Mouse (Mus musculus): ENCODE data around the gene Nrcam. TPM values are rescaled to one million over a fixed set of nuclear protein-coding genes. Genes with fewer than 3 reads are reported as not detected.

Gene Nrcam
- polyA plus RNA-seq, 1 experiment: 0.56 TPM

DNA sequence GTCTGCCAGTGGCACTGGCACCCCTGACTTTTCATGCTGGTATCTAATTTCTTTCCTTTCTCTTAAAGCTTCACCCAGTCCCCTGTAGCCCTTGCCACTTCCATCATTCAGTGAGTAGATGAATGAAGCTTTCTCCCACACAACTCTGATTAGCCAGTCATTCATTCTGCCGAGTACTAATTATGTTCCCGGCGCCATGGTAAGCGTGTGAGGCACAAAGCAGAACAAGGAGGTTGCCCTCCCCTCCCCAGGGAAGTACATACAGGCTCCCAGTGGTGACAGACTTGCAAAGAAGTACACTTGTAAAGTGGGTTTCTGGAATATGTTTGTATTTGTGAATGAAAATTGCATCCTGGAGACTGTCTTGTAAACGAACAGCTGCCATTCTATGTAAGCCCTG, 170.2 kb downstream of the Nrcam start:
- TF ChIP-seq POLR2A (IDR thresholded peaks at IDR 0.05; ENCODE audit: borderline replicate concordance, low read depth, low read length) (no peak), CTCF (IDR thresholded peaks at IDR 0.05; ENCODE audit: low read depth, low read length) (no peak)
- Histone ChIP-seq H3K4me3 (ENCODE audit: insufficient read depth, low read length) (no peak overlapping the region), H3K27ac (ENCODE audit: insufficient read depth, low read depth, low read length) (no peak overlapping the region), H3K4me1 (ENCODE audit: control insufficient read depth, insufficient read depth, low read length) (no peaks in the 10 kb centered on the region)

DNA sequence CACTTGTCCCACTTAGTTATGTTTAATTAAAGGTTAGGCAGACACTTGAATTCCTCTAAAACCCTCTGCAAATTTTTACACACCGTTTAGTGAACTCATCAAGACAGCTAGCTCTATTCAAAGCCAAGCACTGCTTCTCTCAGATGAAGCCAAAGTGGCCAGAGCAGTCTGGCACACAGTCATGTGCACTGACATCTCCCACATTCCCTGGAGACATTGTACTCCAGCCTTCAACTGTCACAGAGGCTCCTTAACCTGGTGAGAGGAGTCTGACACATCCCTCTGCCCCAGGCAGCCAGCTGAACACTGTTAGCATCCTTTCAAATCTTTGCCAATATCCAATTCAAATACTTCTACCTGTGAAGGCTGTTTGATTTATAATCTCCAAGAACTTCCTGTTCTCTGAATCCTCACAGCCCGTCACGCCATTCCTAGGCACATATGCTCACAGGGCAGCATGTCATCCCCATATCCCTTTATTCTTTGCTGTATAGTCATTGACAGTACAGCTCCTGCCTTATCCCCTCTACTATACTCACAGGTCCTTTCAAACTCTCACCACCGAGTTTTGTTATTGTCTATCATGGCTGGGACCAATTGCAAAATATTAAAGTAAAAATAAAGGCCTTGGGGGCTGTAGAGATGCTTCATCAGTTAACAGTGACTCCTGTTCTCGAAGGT, 173.3 kb downstream of the Nrcam start:
- Histone ChIP-seq H3K27ac (ENCODE audit: insufficient read depth, low read depth, low read length) (no peak overlapping the region), H3K4me3 (ENCODE audit: insufficient read depth, low read length) (no peak overlapping the region), H3K4me1 (ENCODE audit: control insufficient read depth, insufficient read depth, low read length) (no peaks in the 10 kb centered on the region)
- TF ChIP-seq CTCF (IDR thresholded peaks at IDR 0.05; ENCODE audit: low read depth, low read length) (no peak), POLR2A (IDR thresholded peaks at IDR 0.05; ENCODE audit: borderline replicate concordance, low read depth, low read length) (no peak)

DNA sequence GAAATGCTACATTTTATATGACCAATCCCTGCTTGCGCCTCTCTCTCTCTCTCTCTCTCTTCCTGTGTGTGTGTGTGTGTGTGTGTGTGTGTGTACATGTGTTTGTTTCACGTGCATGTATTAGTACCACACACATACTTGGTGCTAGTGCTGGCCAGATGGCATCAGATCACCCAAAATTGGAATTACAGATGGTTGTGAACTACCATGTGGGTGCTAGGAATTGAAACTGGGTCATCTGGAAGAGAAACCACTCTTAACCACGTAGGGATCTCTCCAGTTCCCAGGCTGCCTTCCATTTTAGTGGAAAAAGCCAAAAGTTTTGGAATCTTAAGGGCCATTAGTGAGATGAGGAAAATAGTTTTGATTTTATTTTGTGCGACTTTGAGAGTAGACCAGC, 175.1 kb downstream of the Nrcam start:
- no peak overlapping the region for H3K4me3 ChIP-seq (ENCODE audit: insufficient read depth, low read length)

DNA sequence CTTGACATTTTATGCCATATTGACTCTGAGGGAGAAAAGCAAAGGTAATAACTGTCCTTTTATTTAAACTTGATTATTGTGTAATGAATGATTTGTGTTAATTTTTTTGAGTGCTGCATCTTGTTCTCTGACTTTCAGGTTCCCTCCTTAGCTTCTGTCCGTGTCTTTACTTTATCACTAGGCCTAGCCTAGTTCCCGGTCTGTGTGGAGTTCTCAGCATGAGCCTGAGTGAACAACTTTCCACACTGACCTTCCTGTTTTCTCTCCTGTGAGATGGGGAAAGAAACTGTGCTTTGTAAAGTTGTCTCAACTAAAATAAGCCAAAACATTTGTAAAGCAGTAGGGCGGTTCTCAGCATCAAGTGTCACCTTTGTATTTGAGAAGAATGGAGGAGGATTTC, 179.9 kb downstream of the Nrcam start:
- H3K27ac ChIP-seq (ENCODE audit: insufficient read depth, low read depth, low read length): no peak overlapping the region
- TF ChIP-seq POLR2A (IDR thresholded peaks at IDR 0.05; ENCODE audit: borderline replicate concordance, low read depth, low read length) (no peak), CTCF (IDR thresholded peaks at IDR 0.05; ENCODE audit: low read depth, low read length) (no peak)
- H3K4me3 ChIP-seq (ENCODE audit: insufficient read depth, low read length): no peak overlapping the region
- H3K4me1 ChIP-seq (ENCODE audit: control insufficient read depth, insufficient read depth, low read length): no peaks in the 10 kb centered on the region

More for the DNA sequence above, 175.1 kb downstream of the Nrcam start:
- no peak overlapping the region for H3K27ac ChIP-seq (ENCODE audit: insufficient read depth, low read depth, low read length)
- TF ChIP-seq CTCF (IDR thresholded peaks at IDR 0.05; ENCODE audit: low read depth, low read length) (no peak), POLR2A (IDR thresholded peaks at IDR 0.05; ENCODE audit: borderline replicate concordance, low read depth, low read length) (no peak)
- no peaks in the 10 kb centered on the region for H3K4me1 ChIP-seq (ENCODE audit: control insufficient read depth, insufficient read depth, low read length)

GRCm38 (mm10) chr12:44509406-44510104, 180.9 kb downstream of the Nrcam start:
- no peak overlapping the region for H3K27ac ChIP-seq (ENCODE audit: insufficient read depth, low read depth, low read length)
- no peak for TF ChIP-seq POLR2A (IDR thresholded peaks at IDR 0.05; ENCODE audit: borderline replicate concordance, low read depth, low read length)
- no peak for TF ChIP-seq CTCF (IDR thresholded peaks at IDR 0.05; ENCODE audit: low read depth, low read length)
- H3K4me3 ChIP-seq (ENCODE audit: insufficient read depth, low read length): no peak overlapping the region
- H3K4me1 ChIP-seq (ENCODE audit: control insufficient read depth, insufficient read depth, low read length): no peaks in the 10 kb centered on the region

- TF ChIP-seq POLR2A (IDR thresholded peaks at IDR 0.05; ENCODE audit: borderline replicate concordance, low read depth, low read length) (no peak), CTCF (IDR thresholded peaks at IDR 0.05; ENCODE audit: low read depth, low read length) (no peak)
- H3K4me3 ChIP-seq (ENCODE audit: insufficient read depth, low read length): no peak overlapping the region
- no peak overlapping the region for H3K27ac ChIP-seq (ENCODE audit: insufficient read depth, low read depth, low read length)
- no peaks in the 10 kb centered on the region for H3K4me1 ChIP-seq (ENCODE audit: control insufficient read depth, insufficient read depth, low read length)
Measured at GRCm38 (mm10) chr12:44515066-44515465, 186.4 kb downstream of the Nrcam start.

DNA sequence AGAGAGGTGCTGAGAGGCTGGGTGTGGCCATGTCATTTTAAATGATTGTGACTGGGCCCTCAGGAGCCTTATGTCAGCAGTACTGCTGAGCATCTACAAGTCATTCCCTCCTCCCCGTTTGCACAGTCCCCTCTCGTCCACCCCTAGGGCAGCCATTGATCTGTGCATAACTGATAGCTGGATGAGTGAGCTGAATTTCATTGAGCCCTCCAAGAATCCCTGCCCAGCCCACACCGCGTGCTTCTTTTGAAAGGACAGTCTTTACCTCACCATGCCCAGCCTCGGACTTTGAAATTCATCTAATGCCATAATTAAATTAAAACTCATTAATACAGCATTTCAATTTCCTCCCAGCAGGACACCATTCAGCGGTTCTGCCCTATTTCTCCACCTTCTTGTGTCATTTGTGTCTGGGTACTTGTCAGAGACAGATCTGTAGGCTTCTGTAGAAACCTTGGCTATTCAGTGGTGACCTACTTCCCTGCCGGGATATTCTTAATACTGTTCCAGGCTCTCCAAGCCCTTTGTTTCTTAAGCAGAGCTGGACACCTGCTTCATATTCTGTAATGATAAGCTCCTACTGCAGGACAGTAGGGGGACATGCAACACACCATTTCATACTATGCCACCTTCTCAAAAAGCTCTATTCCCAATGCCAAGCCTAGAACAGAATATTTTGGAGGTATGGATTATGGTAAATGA, 190.9 kb downstream of the Nrcam start:
- Histone ChIP-seq H3K4me1 (ENCODE audit: control insufficient read depth, insufficient read depth, low read length) (no peaks in the 10 kb centered on the region), H3K4me3 (ENCODE audit: insufficient read depth, low read length) (no peak overlapping the region), H3K27ac (ENCODE audit: insufficient read depth, low read depth, low read length) (no peak overlapping the region)
- TF ChIP-seq CTCF (IDR thresholded peaks at IDR 0.05; ENCODE audit: low read depth, low read length) (no peak), POLR2A (IDR thresholded peaks at IDR 0.05; ENCODE audit: borderline replicate concordance, low read depth, low read length) (no peak)

DNA sequence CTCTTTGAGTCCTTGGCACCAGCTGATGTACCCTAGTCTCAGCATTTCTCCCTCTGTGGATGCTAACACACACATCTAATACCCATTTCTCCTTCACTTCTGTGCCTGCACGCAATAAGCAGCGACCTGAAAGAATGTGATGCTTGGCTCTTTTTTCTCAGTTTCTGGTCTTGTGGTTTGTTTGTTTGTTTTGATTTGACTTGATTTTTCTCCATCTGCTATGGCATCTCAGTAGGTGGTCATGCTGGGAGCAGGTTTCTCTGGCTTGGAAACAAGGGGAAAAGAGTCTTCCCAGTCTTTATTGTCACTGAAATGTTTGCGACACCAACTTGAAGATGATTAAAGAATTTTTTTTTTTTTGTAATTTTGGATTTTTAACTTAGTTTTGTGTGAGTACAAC, 192.8 kb downstream of the Nrcam start:
- peaks cover 8% of the 10 kb centered on the region for H3K4me1 ChIP-seq (ENCODE audit: control insufficient read depth, insufficient read depth, low read length)
- no peak overlapping the region for H3K4me3 ChIP-seq (ENCODE audit: insufficient read depth, low read length)
- no peak for TF ChIP-seq CTCF (IDR thresholded peaks at IDR 0.05; ENCODE audit: low read depth, low read length)
- TF ChIP-seq POLR2A (IDR thresholded peaks at IDR 0.05; ENCODE audit: borderline replicate concordance, low read depth, low read length): no peak
- H3K27ac ChIP-seq (ENCODE audit: insufficient read depth, low read depth, low read length): no peak overlapping the region

DNA sequence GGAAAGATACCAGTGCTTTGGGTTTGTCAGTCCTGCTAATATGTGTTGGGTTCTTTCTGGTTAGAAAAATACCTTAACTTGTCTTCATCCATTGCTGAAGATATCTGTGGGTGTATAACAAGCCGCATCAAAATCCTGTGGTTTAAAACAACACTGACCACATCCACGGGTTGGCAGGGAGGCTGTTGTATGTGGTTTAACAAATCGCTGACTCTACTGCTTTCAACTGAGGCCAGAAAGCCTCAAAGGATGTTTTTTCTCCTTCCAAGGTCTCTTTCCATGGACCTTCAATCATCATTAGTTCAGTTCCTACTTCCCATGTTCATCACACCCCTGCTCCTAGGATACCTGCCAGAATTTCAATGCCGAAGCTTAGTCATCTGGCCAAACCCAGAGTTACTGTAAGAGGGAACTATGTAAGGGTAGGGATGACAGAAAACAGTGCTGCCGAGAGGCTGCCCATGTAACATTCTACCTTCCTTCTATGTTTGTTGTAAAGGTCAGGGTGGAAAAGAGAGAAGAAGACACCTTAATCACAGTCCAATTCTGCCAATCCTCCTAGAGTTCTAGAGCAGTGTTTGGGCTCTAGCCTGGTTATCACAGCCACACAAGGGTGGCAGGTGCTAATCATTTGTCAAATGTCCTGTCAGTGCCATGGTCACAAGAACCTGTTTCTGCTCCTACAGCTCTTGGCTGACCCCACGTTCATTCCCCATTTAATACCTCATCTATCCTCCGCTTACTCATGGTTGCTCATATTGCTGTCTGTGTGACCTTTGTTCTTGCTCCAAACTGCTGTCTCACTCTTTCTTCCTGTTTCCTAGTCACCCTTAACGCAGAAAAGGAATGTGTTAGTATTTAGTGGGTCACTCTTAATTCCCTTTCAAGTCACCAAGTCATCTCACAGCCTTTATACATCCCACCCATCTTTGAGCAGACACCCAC, 196.2 kb downstream of the Nrcam start:
- Histone ChIP-seq H3K4me3 (ENCODE audit: insufficient read depth, low read length) (no peak overlapping the region), H3K27ac (ENCODE audit: insufficient read depth, low read depth, low read length) (no peak overlapping the region), H3K4me1 (ENCODE audit: control insufficient read depth, insufficient read depth, low read length) (peaks cover 12% of the 10 kb centered on the region)
- no peak for TF ChIP-seq POLR2A (IDR thresholded peaks at IDR 0.05; ENCODE audit: borderline replicate concordance, low read depth, low read length)
- no peak for TF ChIP-seq CTCF (IDR thresholded peaks at IDR 0.05; ENCODE audit: low read depth, low read length)

Measured in bone marrow macrophage, adult 2 months (primary cell).